Mouse (Mus musculus) CH12.LX (cell line): ENCODE data around the gene Neurl4.

Experiments
- CTCF ChIP-seq, 2 experiments: IDR thresholded peaks in 1 of 2; conservative IDR thresholded peaks in 1 of 2; 2 replicates each; pipeline ENCODE4 v1.5.1; 2011 to 2012; ENCODE audit warnings: low read depth in 2 of 2, low read length in 2 of 2, improper control_type of control experiment in 1 of 2, inconsistent platforms in 1 of 2, mild to moderate bottlenecking in 1 of 2, moderate library complexity in 1 of 2
- EP300 ChIP-seq: IDR thresholded peaks from 2 replicates; pipeline ENCODE4 v1.6.1; 2011; ENCODE audit warnings: low read length, improper control_type of control experiment
- IRF4 ChIP-seq: IDR thresholded peaks from 2 replicates; pipeline ENCODE4 v1.6.1; 2014; ENCODE audit warnings: low read depth, mild to moderate bottlenecking, inconsistent platforms, low read length, improper control_type of control experiment
- KAT2A ChIP-seq: IDR thresholded peaks from 2 replicates; pipeline ENCODE4 v1.6.1; 2012; ENCODE audit warnings: low read length, improper control_type of control experiment, inconsistent platforms; ENCODE audit not compliant: insufficient replicate concordance
- POLR2A ChIP-seq: IDR thresholded peaks from 2 replicates; pipeline ENCODE4 v1.6.1; 2011; ENCODE audit warnings: low read depth, mild to moderate bottlenecking, improper control_type of control experiment, low read length
- SMC3 ChIP-seq: IDR thresholded peaks from 2 replicates; pipeline ENCODE4 v1.6.1; 2011; ENCODE audit warnings: low read depth, low read length, improper control_type of control experiment
- USF1 ChIP-seq: IDR thresholded peaks from 2 replicates; pipeline ENCODE4 v1.6.1; 2014; ENCODE audit warnings: low read depth, mild to moderate bottlenecking, inconsistent platforms, low read length, improper control_type of control experiment
- ZC3H11A ChIP-seq: IDR thresholded peaks from 2 replicates; pipeline ENCODE4 v1.6.1; 2012; ENCODE audit warnings: low read depth, mild to moderate bottlenecking, inconsistent platforms, low read length, improper control_type of control experiment
- ZKSCAN1 ChIP-seq: IDR thresholded peaks from 2 replicates; pipeline ENCODE4 v1.6.1; 2012; ENCODE audit warnings: low read depth, inconsistent platforms, low read length, improper control_type of control experiment, borderline replicate concordance
- ZMIZ1 ChIP-seq: IDR thresholded peaks from 2 replicates; pipeline ENCODE4 v1.6.1; 2012; ENCODE audit warnings: low read depth, mild to moderate bottlenecking, inconsistent platforms, low read length, improper control_type of control experiment

GRCm38 (mm10) chr11:69876867-69877266, 24.0 kb upstream of the Neurl4 start:
- TF ChIP-seq SMC3 (peak; percentile 95), POLR2A (no peak), EP300 (no peak), KAT2A (no peak), CTCF (conservative IDR thresholded peaks at IDR 0.05 in 1 of 2, IDR thresholded peaks at IDR 0.05 in 1 of 2; ENCODE audit: low read depth in 2 of 2, low read length in 2 of 2) (peak; percentile 84 to 99), ZMIZ1 (no peak), ZKSCAN1 (no peak), IRF4 (peak; percentile 34; the same call in 1 of the 2 replicates), ZC3H11A (peak; percentile 78), USF1 (no peak)
